Mouse (Mus musculus) T-helper 1 cell (primary cell): ENCODE data around the gene Vmn1r196.
"Not testable (repeated sequence)": the region's sequence is repeated elsewhere in the genome, so short reads cannot be mapped to it uniquely, and the experiment has no call there.

ENCODE experiments used
- in situ Hi-C: fragments of 300-600 bp; cut with MboI, MseI; formaldehyde crosslinking; loops from one replicate; pipeline ENCODE4 v1.15.1; 2025; ENCODE audit warnings: high pct_unique_total_duplicates

The Vmn1r196 gene

GRCm38 (mm10) chr13:22289620-22290019, at the start of gene Vmn1r196:
TSS of gene Vmn1r196 (plus strand) at chr13:22289920.
- in situ Hi-C loops: no loop called here

GRCm38 (mm10) chr13:22243915-22244314, 45.8 kb upstream of the Vmn1r196 start, which contains the start of gene Vmn1r194:
TSS of gene Vmn1r194 (plus strand) at chr13:22244215.
- in situ Hi-C loops: no loop called here

GRCm38 (mm10) chr13:22270222-22270621, 19.5 kb upstream of the Vmn1r196 start, which contains the start of gene Vmn1r195:
TSS of gene Vmn1r195 (plus strand) at chr13:22270522.
- in situ Hi-C loops: not testable (repeated sequence)

- in situ Hi-C loops: no loop called here
Measured at GRCm38 (mm10) chr13:22271721-22272120, 18.0 kb upstream of the Vmn1r196 start.

- in situ Hi-C loops: no loop called here
Measured at GRCm38 (mm10) chr13:22284578-22284977, 5.1 kb upstream of the Vmn1r196 start.

- in situ Hi-C loops: not testable (repeated sequence)
Measured at GRCm38 (mm10) chr13:22308075-22308474, 18.4 kb downstream of the Vmn1r196 start.

GRCm38 (mm10) chr13:22315361-22315760, 25.6 kb downstream of the Vmn1r196 start:
- in situ Hi-C loops: no loop called here

- in situ Hi-C loops: no loop called here
Measured at GRCm38 (mm10) chr13:22317366-22317765, 27.6 kb downstream of the Vmn1r196 start.

GRCm38 (mm10) chr13:22320091-22320490, 30.4 kb downstream of the Vmn1r196 start:
- in situ Hi-C loops: no loop called here

GRCm38 (mm10) chr13:22324289-22324688, 34.6 kb downstream of the Vmn1r196 start, which contains the start of gene Vmn1r197:
TSS of gene Vmn1r197 (plus strand) at chr13:22324589.
- in situ Hi-C loops: no loop called here

GRCm38 (mm10) chr13:22333269-22333668, 43.5 kb downstream of the Vmn1r196 start:
- in situ Hi-C loops: no loop called here

- in situ Hi-C loops: no loop called here
Measured at GRCm38 (mm10) chr13:22335565-22335964, 45.8 kb downstream of the Vmn1r196 start.
